ENCODE assay signal across 31 mouse cellular contexts in the genomic region with DNA sequence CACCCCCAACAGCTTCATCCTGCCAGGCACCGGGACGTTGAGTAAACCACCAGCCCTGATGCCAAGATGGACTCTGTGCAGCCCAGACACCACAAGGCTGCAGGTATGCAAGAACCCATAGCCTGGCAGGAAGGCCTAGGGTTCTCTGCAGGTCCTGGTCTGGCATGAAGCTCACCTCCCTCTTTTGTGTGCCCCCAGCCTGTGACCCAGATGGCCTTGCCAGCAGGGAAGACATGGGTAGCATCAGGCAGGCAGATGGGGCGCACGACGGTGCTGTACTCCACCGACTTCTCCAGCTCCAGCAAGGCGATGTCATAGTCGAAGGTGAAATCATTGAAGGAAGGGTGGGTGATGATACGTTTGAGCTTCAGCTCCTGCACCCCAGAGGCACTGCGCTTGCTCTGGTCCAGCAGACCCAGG. TPM values are rescaled to one million over a fixed set of nuclear protein-coding genes. Genes with fewer than 3 reads are reported as not detected.
DNase-seq lines count a peak whose midpoint lies in the region; ATAC-seq lines count a peak whose summit lies in the region.
"Had no signal": no experiment of that assay in that cellular context is flagged by ENCODE, and none has a peak within 500 bp of the region (broad histone marks: within the 10 kb centered on the region; RNA-seq: fewer than 3 reads in every experiment).

No protein-coding gene starts in this region.

- no peak overlapping the region for H3K4me2 ChIP-seq in liver, embryonic 11.5 days
- no peak overlapping the region for H3K4me2 ChIP-seq in liver, embryonic 12.5 days
- H3K4me2 ChIP-seq in midbrain, embryonic 15.5 days = no peak overlapping the region
- H3K4me2 ChIP-seq: forebrain, embryonic 12.5 days; heart, embryonic 13.5 days; hindbrain, embryonic 15.5 days; intestine, embryonic 15.5 days; midbrain, embryonic 13.5 days had no signal

- H3K36me3 ChIP-seq in liver, embryonic 11.5 days (ENCODE audit: control insufficient read depth, insufficient read depth, low read length) = no peaks in the 10 kb centered on the region
- no peaks in the 10 kb centered on the region for H3K36me3 ChIP-seq in liver, embryonic 12.5 days
- no peaks in the 10 kb centered on the region for H3K36me3 ChIP-seq in midbrain, embryonic 15.5 days (replicated peaks)
- H3K36me3 ChIP-seq: forebrain, embryonic 12.5 days; G1E; heart, embryonic 13.5 days; hindbrain, embryonic 10.5 days; hindbrain, embryonic 15.5 days; intestine, embryonic 15.5 days; midbrain, embryonic 13.5 days had no signal

- no peaks in the 10 kb centered on the region for H3K9me3 ChIP-seq in liver, embryonic 11.5 days (ENCODE audit: control insufficient read depth, low read length)
- no peaks in the 10 kb centered on the region for H3K9me3 ChIP-seq in liver, embryonic 12.5 days (replicated peaks)
- H3K9me3 ChIP-seq in midbrain, embryonic 15.5 days = no peaks in the 10 kb centered on the region
- H3K9me3 ChIP-seq: forebrain, embryonic 12.5 days; G1E; heart, embryonic 13.5 days; hindbrain, embryonic 10.5 days; hindbrain, embryonic 15.5 days; intestine, embryonic 15.5 days; midbrain, embryonic 13.5 days had no signal

- H3K27ac ChIP-seq in liver, embryonic 11.5 days (ENCODE audit: low read depth, low read length) = no peak overlapping the region
- H3K27ac ChIP-seq in liver, embryonic 12.5 days = no peak overlapping the region
- no peak overlapping the region for H3K27ac ChIP-seq in midbrain, embryonic 15.5 days
- H3K27ac ChIP-seq: forebrain, embryonic 12.5 days; heart, embryonic 13.5 days; hindbrain, embryonic 10.5 days; hindbrain, embryonic 15.5 days; intestine, embryonic 15.5 days; kidney, postnatal 0 days; liver, embryonic 14.5 days; macrophage; midbrain, embryonic 13.5 days had no signal

- ATAC-seq in liver, embryonic 11.5 days (replicated peaks; ENCODE audit: low FRiP score) = no peak
- no peak for ATAC-seq in liver, embryonic 12.5 days
- no peak for ATAC-seq in midbrain, embryonic 15.5 days (replicated peaks)
- ATAC-seq: intestine, embryonic 15.5 days; midbrain, embryonic 13.5 days had no signal

- peak; percentile 37 for DNase-seq in cerebellum, adult 11 months
- DNase-seq in cerebellum, postnatal 14 days = no peak
- DNase-seq in liver, embryonic 11.5 days (ENCODE audit: low spot score) = peak; percentile 9
- peak; percentile 71 for DNase-seq in cerebellum, adult 11-12 months
- DNase-seq in cerebellum, adult 9-11 months = peak; percentile 78
- DNase-seq in kidney, postnatal 25 days = no peak
- DNase-seq: adrenal gland, postnatal 14 days; gastrocnemius, postnatal 25 days; heart, adult 18-20 months; heart, postnatal 10 days; kidney, adult 8-10 months; layer of hippocampus, postnatal 36 days; left cerebral cortex, postnatal 4 days; lung, adult 2 months; lung, postnatal 10 days; right cerebral cortex, postnatal 25 days; thymus, adult 2 months; thymus, postnatal 4 days had no signal

- no peaks in the 10 kb centered on the region for H3K4me1 ChIP-seq in liver, embryonic 11.5 days (replicated peaks; ENCODE audit: control insufficient read depth, insufficient read depth, low read length)
- H3K4me1 ChIP-seq in liver, embryonic 12.5 days = 0 out of 2 replicates have a peak, but pooled peaks cover 2% of the 10 kb centered on the region
- H3K4me1 ChIP-seq in midbrain, embryonic 15.5 days = peaks cover 2% of the 10 kb centered on the region; the same call in 1 of the 2 replicates
- H3K4me1 ChIP-seq: heart, embryonic 13.5 days; hindbrain, embryonic 15.5 days; intestine, embryonic 15.5 days had no signal

- 88% methylated on average over 10 of the region's 10 CpGs for WGBS in liver, embryonic 11.5 days
- 85% methylated on average over 10 of the region's 10 CpGs for WGBS in liver, embryonic 12.5 days (ENCODE audit: insufficient replicate concordance)
- WGBS in midbrain, embryonic 15.5 days = 92% methylated on average over 10 of the region's 10 CpGs

- no peak overlapping the region for H3K4me3 ChIP-seq in liver, embryonic 11.5 days (ENCODE audit: low read depth, low read length)
- H3K4me3 ChIP-seq in liver, embryonic 12.5 days = no peak overlapping the region
- no peak overlapping the region for H3K4me3 ChIP-seq in midbrain, embryonic 15.5 days
- H3K4me3 ChIP-seq: erythroblast, embryonic 14.5 days; forebrain, embryonic 12.5 days; heart, embryonic 13.5 days; hindbrain, embryonic 10.5 days; hindbrain, embryonic 15.5 days; intestine, embryonic 15.5 days; midbrain, embryonic 13.5 days had no signal

- H3K9ac ChIP-seq in liver, embryonic 11.5 days (ENCODE audit: low read depth, low read length) = no peak overlapping the region
- no peak overlapping the region for H3K9ac ChIP-seq in liver, embryonic 12.5 days
- H3K9ac ChIP-seq in midbrain, embryonic 15.5 days = no peak overlapping the region
- H3K9ac ChIP-seq: forebrain, embryonic 12.5 days; heart, embryonic 13.5 days; hindbrain, embryonic 15.5 days; intestine, embryonic 15.5 days; liver, embryonic 14.5 days; midbrain, embryonic 13.5 days had no signal

- no peaks in the 10 kb centered on the region for H3K27me3 ChIP-seq in liver, embryonic 11.5 days (replicated peaks; ENCODE audit: control insufficient read depth, insufficient read depth, low read length)
- peaks cover 9% of the 10 kb centered on the region; the same call in 1 of the 2 replicates for H3K27me3 ChIP-seq in liver, embryonic 12.5 days (replicated peaks)
- no peaks in the 10 kb centered on the region for H3K27me3 ChIP-seq in midbrain, embryonic 15.5 days (replicated peaks)
- H3K27me3 ChIP-seq: hindbrain, embryonic 15.5 days; intestine, embryonic 15.5 days; midbrain, embryonic 13.5 days had no signal

RNA-seq across cellular contexts. Expression of gene St14, which starts 40.5 kb away (rescaled TPM):
- polyA plus RNA-seq in liver, embryonic 11.5 days (2014; fragmentation: Nextera tagmentation; extraction: Ambion mirVana) = 1.4 and 1.5 TPM in 2 replicates
- 0.28 and 0.38 TPM in 2 replicates for polyA plus RNA-seq in liver, embryonic 12.5 days (2016; fragmentation: Nextera tagmentation; extraction: Ambion mirVana)
- 0.89 and 1.1 TPM in 2 replicates for polyA plus RNA-seq in midbrain, embryonic 15.5 days (2015; fragmentation: Nextera tagmentation; extraction: Ambion mirVana)
- polyA plus RNA-seq: G1E had no signal

Comparison
In these comparisons a context has a peak if more than half of its experiments do, and no peak if none do; other contexts are left out.
1. DNase-seq: peak in cerebellum, adult 11 months (single experiment), liver, embryonic 11.5 days (single experiment), cerebellum, adult 11-12 months (single experiment) and cerebellum, adult 9-11 months (single experiment); none in cerebellum, postnatal 14 days (0 of 2) and kidney, postnatal 25 days (0 of 2).